Mouse (Mus musculus): ENCODE results near the gene Hoxb1. TPM values are rescaled to one million over a fixed set of nuclear protein-coding genes. Genes with fewer than 3 reads are reported as not detected.

Hoxb1 gene
- not detected for total RNA-seq (2021)

- intact Hi-C loops (cut with DNase I): no loop called here
Observed at GRCm38 (mm10) chr11:96365441-96366091, at the start of gene Hoxb1. Hoxb1 (plus strand) TSS chr11:96365752.

GRCm38 (mm10) chr11:96316696-96317607 is 48.6 kb upstream of the Hoxb1 start:
- intact Hi-C loops (cut with DNase I): no loop called here
- DNase-seq: no peak

More at GRCm38 (mm10) chr11:96365441-96366091, at the start of gene Hoxb1:
- no peak for DNase-seq

GRCm38 (mm10) chr11:96317608-96318367 is 47.8 kb upstream of the Hoxb1 start, which contains the start of gene Hoxb4:
Hoxb4 (plus strand) TSS chr11:96318267.
- DNase-seq: no peak
- intact Hi-C loops (cut with DNase I): no loop called here

GRCm38 (mm10) chr11:96318368-96319070 is 47.0 kb upstream of the Hoxb1 start:
- DNase-seq: peak in 1 of 2 experiments; percentile 57
- intact Hi-C loops (cut with DNase I): no loop called here

GRCm38 (mm10) chr11:96319071-96319902 is 46.3 kb upstream of the Hoxb1 start:
- DNase-seq: no peak

GRCm38 (mm10) chr11:96319910-96320309 is 45.6 kb upstream of the Hoxb1 start:
- no peak for DNase-seq
- intact Hi-C loops (cut with DNase I): no loop called here

More at GRCm38 (mm10) chr11:96319071-96319902, 46.3 kb upstream of the Hoxb1 start:
- intact Hi-C loops (cut with DNase I): no loop called here

GRCm38 (mm10) chr11:96320688-96321087 is 44.9 kb upstream of the Hoxb1 start:
- DNase-seq: no peak
- intact Hi-C loops (cut with DNase I): no loop called here

- intact Hi-C loops (cut with DNase I): no loop called here
- DNase-seq: no peak
Observed at GRCm38 (mm10) chr11:96321846-96322245, 43.7 kb upstream of the Hoxb1 start.

- DNase-seq: no peak
- intact Hi-C loops (cut with DNase I): no loop called here
Observed at GRCm38 (mm10) chr11:96322738-96323137, 42.8 kb upstream of the Hoxb1 start.

- intact Hi-C loops (cut with DNase I): no loop called here
- DNase-seq: no peak
Observed at GRCm38 (mm10) chr11:96323154-96323553, 42.4 kb upstream of the Hoxb1 start, which contains the start of gene Hoxb3. Hoxb3 (plus strand) TSS chr11:96323326.

GRCm38 (mm10) chr11:96324125-96324524 is 41.4 kb upstream of the Hoxb1 start:
- no peak for DNase-seq
- intact Hi-C loops (cut with DNase I): no loop called here

GRCm38 (mm10) chr11:96324965-96325364 is 40.6 kb upstream of the Hoxb1 start:
- DNase-seq: no peak
- intact Hi-C loops (cut with DNase I): no loop called here

GRCm38 (mm10) chr11:96325747-96326212 is 39.8 kb upstream of the Hoxb1 start:
- no peak for DNase-seq
- intact Hi-C loops (cut with DNase I): no loop called here

GRCm38 (mm10) chr11:96326705-96327104 is 38.8 kb upstream of the Hoxb1 start:
- DNase-seq: no peak
- intact Hi-C loops (cut with DNase I): no loop called here

- intact Hi-C loops (cut with DNase I): no loop called here
- no peak for DNase-seq
Observed at GRCm38 (mm10) chr11:96327122-96327521, 38.4 kb upstream of the Hoxb1 start.

- no peak for DNase-seq
- intact Hi-C loops (cut with DNase I): no loop called here
Observed at GRCm38 (mm10) chr11:96327750-96328149, 37.8 kb upstream of the Hoxb1 start.

GRCm38 (mm10) chr11:96328605-96329004 is 36.9 kb upstream of the Hoxb1 start:
- intact Hi-C loops (cut with DNase I): no loop called here
- no peak for DNase-seq

- intact Hi-C loops (cut with DNase I): no loop called here
- DNase-seq: no peak
Observed at GRCm38 (mm10) chr11:96332105-96332504, 33.4 kb upstream of the Hoxb1 start.

GRCm38 (mm10) chr11:96332618-96333032 is 32.9 kb upstream of the Hoxb1 start:
- intact Hi-C loops (cut with DNase I): no loop called here
- no peak for DNase-seq
